33 mouse cellular contexts compared by ENCODE assay signal in genomic region chr11:59678693-59679092, GRCm38 (mm10). TPM values are rescaled to one million over a fixed set of nuclear protein-coding genes. Genes with fewer than 3 reads are reported as not detected.
A peak's percentile ranks its signal among the peaks of the same experiment; 100 is the strongest.
DNase-seq lines count a peak whose midpoint lies in the region; ATAC-seq lines count a peak whose summit lies in the region.
"Had no signal": no experiment of that assay in that cellular context is flagged by ENCODE, and none has a peak within 500 bp of the region (broad histone marks: within the 10 kb centered on the region; RNA-seq: fewer than 3 reads in every experiment).

No protein-coding gene starts in this region.

- H3K9me3 ChIP-seq in liver, embryonic 13.5 days (replicated peaks) = no peaks in the 10 kb centered on the region
- H3K9me3 ChIP-seq in midbrain, embryonic 11.5 days (ENCODE audit: control insufficient read depth, low read length) = no peaks in the 10 kb centered on the region
- H3K9me3 ChIP-seq in heart, embryonic 10.5 days = no peaks in the 10 kb centered on the region
- H3K9me3 ChIP-seq: forebrain, embryonic 10.5 days; forebrain, embryonic 15.5 days; hindbrain, embryonic 12.5 days; intestine, embryonic 15.5 days; limb, embryonic 12.5 days; midbrain, embryonic 10.5 days; neural tube, embryonic 12.5 days had no signal

- H3K9ac ChIP-seq in liver, embryonic 13.5 days = 0 out of 2 replicates have a peak overlapping the region, but pooled peaks have one; percentile 15
- no peak overlapping the region for H3K9ac ChIP-seq in midbrain, embryonic 11.5 days (ENCODE audit: low read length)
- H3K9ac ChIP-seq: forebrain, embryonic 15.5 days; hindbrain, embryonic 12.5 days; intestine, embryonic 15.5 days; limb, embryonic 12.5 days; neural tube, embryonic 12.5 days had no signal

- 28% methylated on average over 2 of the region's 2 CpGs for WGBS in liver, embryonic 13.5 days (ENCODE audit: insufficient replicate concordance)
- 92% methylated on average over 2 of the region's 2 CpGs for WGBS in midbrain, embryonic 11.5 days
- 79% methylated on average over 2 of the region's 2 CpGs for WGBS in heart, embryonic 10.5 days

- ATAC-seq in erythroblast, adult 5-6 weeks (replicated peaks; ENCODE audit: low FRiP score, poor library complexity, severe bottlenecking) = peak; percentile 88
- ATAC-seq in liver, embryonic 13.5 days (ENCODE audit: low read depth) = peak; percentile 90
- ATAC-seq in megakaryocyte progenitor cell, adult 5-6 weeks (replicated peaks; ENCODE audit: poor library complexity) = peak; percentile 93
- ATAC-seq in midbrain, embryonic 11.5 days (ENCODE audit: low FRiP score) = no peak
- ATAC-seq: CD4-positive, CD25-positive, alpha-beta regulatory T cell, adult 4 months; forebrain, embryonic 15.5 days; hindbrain, postnatal 0 days; intestine, embryonic 15.5 days; midbrain, embryonic 16.5 days had no signal

- 0 out of 2 replicates have a peak overlapping the region, but pooled peaks have one; percentile 29 for H3K27ac ChIP-seq in liver, embryonic 13.5 days
- H3K27ac ChIP-seq in midbrain, embryonic 11.5 days (ENCODE audit: low read depth, low read length) = no peak overlapping the region
- H3K27ac ChIP-seq in heart, embryonic 10.5 days = no peak overlapping the region
- H3K27ac ChIP-seq: forebrain, embryonic 10.5 days; forebrain, embryonic 15.5 days; hindbrain, embryonic 12.5 days; hindbrain, postnatal 0 days; intestine, embryonic 15.5 days; kidney, postnatal 0 days; limb, embryonic 12.5 days; macrophage; midbrain, embryonic 10.5 days; neural tube, embryonic 12.5 days; stomach, postnatal 0 days had no signal

- 0 out of 2 replicates have a peak overlapping the region, but pooled peaks have one; percentile 2 for H3K4me2 ChIP-seq in liver, embryonic 13.5 days
- H3K4me2 ChIP-seq in midbrain, embryonic 11.5 days = no peak overlapping the region
- H3K4me2 ChIP-seq: forebrain, embryonic 15.5 days; hindbrain, embryonic 12.5 days; intestine, embryonic 15.5 days; limb, embryonic 12.5 days; neural tube, embryonic 12.5 days had no signal

- H3K4me1 ChIP-seq in liver, embryonic 13.5 days (replicated peaks) = peaks cover 35% of the 10 kb centered on the region
- H3K4me1 ChIP-seq in midbrain, embryonic 11.5 days (ENCODE audit: control insufficient read depth, insufficient read depth, low read length) = no peaks in the 10 kb centered on the region
- H3K4me1 ChIP-seq in heart, embryonic 10.5 days = peaks cover 39% of the 10 kb centered on the region
- H3K4me1 ChIP-seq: forebrain, embryonic 10.5 days; forebrain, embryonic 15.5 days; hindbrain, embryonic 12.5 days; intestine, embryonic 15.5 days; midbrain, embryonic 10.5 days had no signal

- peak; percentile 13 for DNase-seq in c-Kit-negative CD71-positive TER-119-positive erythroid progenitor cells, embryonic 14.5 days (ENCODE audit: low read depth, low spot score)
- DNase-seq in liver, embryonic 13.5 days = peak; percentile 43
- no peak for DNase-seq in midbrain, embryonic 11.5 days (ENCODE audit: low spot score, missing footprints)
- DNase-seq in heart, embryonic 10.5 days (ENCODE audit: low spot score) = no peak
- no peak for DNase-seq in heart, adult 18-20 months
- DNase-seq: adrenal gland, adult 8-10 months; cerebellum, adult 18-20 months; cerebellum, postnatal 14 days; heart, postnatal 36 days; kidney, adult 2 months; kidney, postnatal 4 days; layer of hippocampus, postnatal 36 days; lung, adult 2 months; lung, postnatal 10 days; right cerebral cortex, adult 18-20 months; right cerebral cortex, postnatal 4 days; thymus, adult 18-20 months; thymus, postnatal 36 days had no signal

- H3K36me3 ChIP-seq in liver, embryonic 13.5 days = no peaks in the 10 kb centered on the region
- H3K36me3 ChIP-seq in midbrain, embryonic 11.5 days (ENCODE audit: control insufficient read depth, insufficient read depth, low read length) = no peaks in the 10 kb centered on the region
- H3K36me3 ChIP-seq in heart, embryonic 10.5 days = peaks cover 7% of the 10 kb centered on the region; the same call in 1 of the 2 replicates
- H3K36me3 ChIP-seq: forebrain, embryonic 15.5 days; hindbrain, embryonic 12.5 days; intestine, embryonic 15.5 days had no signal

- H3K27me3 ChIP-seq in liver, embryonic 13.5 days = no peaks in the 10 kb centered on the region
- H3K27me3 ChIP-seq in midbrain, embryonic 11.5 days (ENCODE audit: control insufficient read depth, insufficient read depth, low read length) = no peaks in the 10 kb centered on the region
- no peaks in the 10 kb centered on the region for H3K27me3 ChIP-seq in heart, embryonic 10.5 days (ENCODE audit: insufficient read depth, poor library complexity, severe bottlenecking)
- H3K27me3 ChIP-seq: forebrain, embryonic 15.5 days; hindbrain, embryonic 12.5 days; intestine, embryonic 15.5 days; limb, embryonic 12.5 days; neural tube, embryonic 12.5 days had no signal

- H3K4me3 ChIP-seq in liver, embryonic 13.5 days (replicated peaks) = no peak overlapping the region
- no peak overlapping the region for H3K4me3 ChIP-seq in midbrain, embryonic 11.5 days (ENCODE audit: low read depth, low read length)
- no peak overlapping the region for H3K4me3 ChIP-seq in heart, embryonic 10.5 days
- H3K4me3 ChIP-seq: forebrain, embryonic 10.5 days; forebrain, embryonic 15.5 days; hindbrain, embryonic 12.5 days; intestine, embryonic 15.5 days; limb, embryonic 12.5 days; midbrain, embryonic 10.5 days; neural tube, embryonic 12.5 days had no signal

RNA-seq across cellular contexts. Expression of gene Mprip, which starts 17.6 kb away (rescaled TPM):
- 5.6 and 20.9 TPM in 2 replicates for total RNA-seq in erythroblast, adult 5-6 weeks (2015; ENCODE audit: low replicate concordance)
- 10.6 and 21.7 TPM in 2 replicates for total RNA-seq in erythroblast, adult 5-6 weeks (2017; ENCODE audit: low replicate concordance)
- 10.7 and 11.8 TPM in 2 replicates for polyA plus RNA-seq in liver, embryonic 13.5 days (2015; fragmentation: Nextera tagmentation; extraction: Ambion mirVana)
- 32.2 and 36.8 TPM in 2 replicates for total RNA-seq in megakaryocyte progenitor cell, adult 5-6 weeks (2015)
- 69.9 and 72.6 TPM in 2 replicates for total RNA-seq in megakaryocyte progenitor cell, adult 5-6 weeks (2017)
- polyA plus RNA-seq in midbrain, embryonic 11.5 days (2014; fragmentation: Nextera tagmentation; extraction: Ambion mirVana) = 55.9 and 69.5 TPM in 2 replicates
- 36.6 and 43.6 TPM in 2 replicates for polyA plus RNA-seq in heart, embryonic 10.5 days (2016; fragmentation: Nextera tagmentation; extraction: Ambion mirVana)
- total RNA-seq in heart, adult 18-20 months (2021) = 100 to 1,000 TPM; 123 to 131 TPM

Comparison
In these comparisons a context has a peak if more than half of its experiments do, and no peak if none do; other contexts are left out.
1. DNase-seq: peak in c-Kit-negative CD71-positive TER-119-positive erythroid progenitor cells, embryonic 14.5 days (single experiment) and liver, embryonic 13.5 days (single experiment); none in midbrain, embryonic 11.5 days (single experiment), heart, embryonic 10.5 days (single experiment) and heart, adult 18-20 months (0 of 2).